Mouse (Mus musculus) brain, embryonic 14.5 days (tissue): Measurements from ENCODE around the gene Neb.

Experiments used
- CTCF ChIP-seq: fragments of 200-500 bp; IDR thresholded peaks from 2 replicates; pipeline ENCODE4 v1.5.1; 2012; ENCODE audit warnings: inconsistent platforms, mild to moderate bottlenecking, moderate library complexity, borderline replicate concordance; ENCODE audit not compliant: insufficient read depth, insufficient read length; ENCODE audit errors: extremely low read depth
- POLR2A ChIP-seq: fragments of 200-500 bp; IDR thresholded peaks from 2 replicates; pipeline ENCODE4 v1.6.1; 2012; ENCODE audit warnings: mild to moderate bottlenecking, inconsistent platforms, borderline replicate concordance; ENCODE audit not compliant: poor library complexity, insufficient read depth, insufficient read length, severe bottlenecking; ENCODE audit errors: extremely low read depth

DNA sequence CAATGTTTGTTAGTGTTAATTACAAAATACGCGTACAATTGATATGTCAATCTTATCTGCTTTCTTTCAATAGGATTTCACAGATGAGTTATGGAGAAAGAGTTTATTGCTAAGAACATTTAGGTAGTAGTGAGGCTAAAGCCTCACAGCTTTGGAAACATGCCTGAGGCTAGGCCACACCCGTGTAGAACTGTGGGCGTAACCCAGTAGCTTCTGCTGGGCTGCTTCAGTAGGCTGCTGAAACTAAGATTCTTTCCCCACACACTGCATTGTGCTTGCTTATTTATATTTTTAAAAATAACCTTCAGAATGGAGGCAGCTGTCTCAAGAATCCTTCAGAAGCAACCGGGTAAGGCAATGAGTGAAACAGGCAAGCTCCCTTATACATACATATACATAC lies 16.3 kb upstream of the Neb start:
- no peak for TF ChIP-seq CTCF
- TF ChIP-seq POLR2A: no peak
